Mouse (Mus musculus): ENCODE measurements at regions not wholly inside any gene's neighbourhood (a gene's known extent, or its start where the extent isn't known, plus 50 kb on each side); places are given as distances from the start of the nearest gene placed in this dataset.

DNA sequence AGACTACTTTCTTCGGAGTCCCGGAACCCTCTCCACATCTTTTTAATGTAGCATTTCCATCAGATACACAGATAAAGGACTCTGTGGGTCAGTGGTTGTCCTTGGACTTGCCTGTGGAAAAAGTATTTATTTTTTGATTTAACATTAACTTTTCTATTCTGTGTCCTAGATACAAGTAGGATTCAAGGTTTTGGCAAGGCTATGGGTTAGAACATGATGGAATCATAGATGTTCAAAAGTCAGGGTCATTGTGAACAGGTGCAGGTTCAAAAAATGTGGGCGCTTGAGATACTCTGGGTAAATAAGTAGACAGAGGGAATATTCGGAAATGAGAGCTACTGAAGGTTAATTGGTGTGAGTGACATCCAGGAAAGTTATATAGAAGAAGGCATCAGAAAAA lies 347.7 kb downstream of the Cypt12 start:
- no peak for ATAC-seq (ENCODE audit: low read depth)
- no peak overlapping the region for H3K4me3 ChIP-seq (ENCODE audit: low read depth, low read length)
- 95% methylated on average over 4 of the region's 4 CpGs for WGBS

DNA sequence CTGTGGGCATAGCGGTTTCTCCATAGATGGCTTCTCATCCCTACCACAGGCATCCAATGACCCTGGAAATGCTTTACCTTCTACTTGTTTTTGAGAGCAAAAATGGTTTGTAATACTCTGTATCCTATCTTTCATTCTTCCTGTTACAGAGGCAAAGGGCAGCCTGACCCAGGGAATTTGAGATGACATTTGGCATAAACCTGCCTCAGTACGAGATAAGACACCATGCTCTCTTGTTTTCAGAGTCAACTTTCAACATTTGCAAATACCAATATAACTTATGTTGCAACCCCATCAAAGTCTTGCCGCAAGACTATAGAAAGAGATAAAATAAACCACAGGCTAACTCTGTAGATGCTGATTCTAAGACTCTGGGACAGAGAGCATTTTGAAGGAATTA lies 350.5 kb downstream of the Cypt12 start:
- Histone ChIP-seq H3K9ac (ENCODE audit: low read depth, low read length) (no peak overlapping the region), H3K9me3 (ENCODE audit: control insufficient read depth, low read length) (no peaks in the 10 kb centered on the region), H3K4me3 (ENCODE audit: low read depth, low read length) (no peak overlapping the region), H3K4me2 (ENCODE audit: low read depth, low read length) (no peak overlapping the region), H3K27me3 (replicated peaks; ENCODE audit: control insufficient read depth, insufficient read depth, low read length) (no peaks in the 10 kb centered on the region), H3K36me3 (ENCODE audit: control insufficient read depth, insufficient read depth, low read length) (no peaks in the 10 kb centered on the region), H3K4me1 (ENCODE audit: control insufficient read depth, insufficient read depth, low read length) (no peaks in the 10 kb centered on the region), H3K27ac (replicated peaks; ENCODE audit: low read depth, low read length) (no peak overlapping the region)
- DNase-seq (ENCODE audit: low spot score) = no peak
- ATAC-seq (ENCODE audit: low read depth) = no peak
- 89% methylated on average over 3 of the region's 3 CpGs for WGBS

More for the DNA sequence above, 347.7 kb downstream of the Cypt12 start:
- H3K4me2 ChIP-seq (ENCODE audit: low read depth, low read length) = no peak overlapping the region
- no peaks in the 10 kb centered on the region for H3K27me3 ChIP-seq (replicated peaks; ENCODE audit: control insufficient read depth, insufficient read depth, low read length)
- no peak overlapping the region for H3K27ac ChIP-seq (replicated peaks; ENCODE audit: low read depth, low read length)
- no peak overlapping the region for H3K9ac ChIP-seq (ENCODE audit: low read depth, low read length)
- no peaks in the 10 kb centered on the region for H3K9me3 ChIP-seq (ENCODE audit: control insufficient read depth, low read length)
- no peak for DNase-seq (ENCODE audit: low spot score)
- H3K4me1 ChIP-seq (ENCODE audit: control insufficient read depth, insufficient read depth, low read length) = no peaks in the 10 kb centered on the region
- H3K36me3 ChIP-seq (ENCODE audit: control insufficient read depth, insufficient read depth, low read length) = no peaks in the 10 kb centered on the region

DNA sequence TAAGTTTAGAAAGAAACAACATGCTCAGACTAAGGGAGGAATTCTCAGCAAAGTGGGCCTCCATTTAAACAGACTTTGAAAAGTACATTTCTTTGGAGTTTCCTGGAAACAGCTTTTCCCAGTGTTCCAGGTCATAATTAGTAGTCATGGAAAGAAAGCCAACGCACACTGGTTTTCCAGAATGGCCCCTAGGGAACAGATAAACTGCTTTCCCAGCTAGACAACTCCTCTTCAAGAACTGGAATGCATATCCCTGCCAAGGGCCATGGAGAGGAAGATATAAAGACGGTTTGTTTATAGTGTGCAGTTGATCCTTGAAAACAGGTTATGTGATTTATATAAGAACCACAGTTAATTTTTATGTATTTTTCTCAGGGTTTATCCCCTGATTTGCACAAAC lies 351.3 kb downstream of the Cypt12 start:
- no peak overlapping the region for H3K27ac ChIP-seq (replicated peaks; ENCODE audit: low read depth, low read length)
- no peak for ATAC-seq (ENCODE audit: low read depth)
- H3K4me3 ChIP-seq (ENCODE audit: low read depth, low read length) = no peak overlapping the region
- H3K4me2 ChIP-seq (ENCODE audit: low read depth, low read length) = no peak overlapping the region
- WGBS = 36% methylated on average over 2 of the region's 2 CpGs
- H3K4me1 ChIP-seq (ENCODE audit: control insufficient read depth, insufficient read depth, low read length) = no peaks in the 10 kb centered on the region
- no peaks in the 10 kb centered on the region for H3K27me3 ChIP-seq (replicated peaks; ENCODE audit: control insufficient read depth, insufficient read depth, low read length)
- H3K9ac ChIP-seq (ENCODE audit: low read depth, low read length) = no peak overlapping the region
- no peaks in the 10 kb centered on the region for H3K9me3 ChIP-seq (ENCODE audit: control insufficient read depth, low read length)
- peak; percentile 61 for DNase-seq (ENCODE audit: low spot score)
- H3K36me3 ChIP-seq (ENCODE audit: control insufficient read depth, insufficient read depth, low read length) = no peaks in the 10 kb centered on the region

DNA sequence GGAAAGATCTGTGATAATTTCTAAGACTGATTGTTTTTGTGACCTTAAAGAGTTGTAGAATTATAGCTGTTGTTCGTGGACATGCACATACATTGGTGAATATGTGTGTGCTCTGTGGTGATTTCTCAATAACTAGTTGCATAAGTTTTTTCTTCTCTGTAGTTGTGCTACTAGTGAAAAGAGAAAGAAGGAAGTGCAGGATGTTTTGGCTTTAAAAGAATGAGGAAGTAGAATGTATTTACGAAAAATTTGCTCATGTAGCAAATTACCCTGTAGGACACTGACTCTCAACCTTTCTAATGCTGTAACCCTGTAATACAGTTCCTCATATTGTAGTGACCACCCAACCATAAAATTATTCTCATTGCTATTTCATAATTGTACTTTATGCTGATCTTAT lies 371.2 kb downstream of the Cypt12 start:
- Histone ChIP-seq H3K4me3 (ENCODE audit: low read depth, low read length) (no peak overlapping the region), H3K9ac (ENCODE audit: low read depth, low read length) (no peak overlapping the region), H3K9me3 (ENCODE audit: control insufficient read depth, low read length) (no peaks in the 10 kb centered on the region), H3K4me2 (ENCODE audit: low read depth, low read length) (no peak overlapping the region), H3K27ac (replicated peaks; ENCODE audit: low read depth, low read length) (no peak overlapping the region), H3K27me3 (replicated peaks; ENCODE audit: control insufficient read depth, insufficient read depth, low read length) (no peaks in the 10 kb centered on the region), H3K36me3 (ENCODE audit: control insufficient read depth, insufficient read depth, low read length) (no peaks in the 10 kb centered on the region), H3K4me1 (ENCODE audit: control insufficient read depth, insufficient read depth, low read length) (no peaks in the 10 kb centered on the region)
- 87% methylated on average over 2 of the region's 2 CpGs for WGBS
- DNase-seq (ENCODE audit: low spot score) (no peak), ATAC-seq (ENCODE audit: low read depth) (no peak)

DNA sequence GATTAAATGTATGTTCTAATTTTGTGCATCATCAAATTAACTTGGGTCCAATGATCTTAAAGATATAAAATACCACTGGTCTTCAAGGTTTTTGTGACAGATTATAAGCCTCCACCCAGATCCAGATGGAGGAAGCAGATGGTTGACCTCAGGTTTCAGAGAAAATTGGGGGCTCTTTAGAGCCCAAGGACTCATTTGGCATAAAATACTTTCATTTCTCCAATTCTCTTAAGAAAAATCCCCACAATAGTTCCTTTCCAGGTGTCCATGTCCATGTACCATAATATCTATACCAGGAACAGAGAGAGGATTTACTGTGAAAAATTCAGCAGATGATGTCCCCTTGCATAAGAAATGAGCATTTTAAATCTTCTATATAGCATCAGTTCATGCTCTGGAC lies 385.0 kb downstream of the Cypt12 start:
- Histone ChIP-seq H3K4me3 (ENCODE audit: low read depth, low read length) (no peak overlapping the region), H3K9me3 (ENCODE audit: control insufficient read depth, low read length) (no peaks in the 10 kb centered on the region), H3K27ac (replicated peaks; ENCODE audit: low read depth, low read length) (no peak overlapping the region), H3K4me2 (ENCODE audit: low read depth, low read length) (no peak overlapping the region), H3K27me3 (replicated peaks; ENCODE audit: control insufficient read depth, insufficient read depth, low read length) (no peaks in the 10 kb centered on the region), H3K9ac (ENCODE audit: low read depth, low read length) (no peak overlapping the region), H3K4me1 (ENCODE audit: control insufficient read depth, insufficient read depth, low read length) (no peaks in the 10 kb centered on the region), H3K36me3 (ENCODE audit: control insufficient read depth, insufficient read depth, low read length) (no peaks in the 10 kb centered on the region)
- ATAC-seq (ENCODE audit: low read depth) = no peak
- DNase-seq (ENCODE audit: low spot score) = no peak

DNA sequence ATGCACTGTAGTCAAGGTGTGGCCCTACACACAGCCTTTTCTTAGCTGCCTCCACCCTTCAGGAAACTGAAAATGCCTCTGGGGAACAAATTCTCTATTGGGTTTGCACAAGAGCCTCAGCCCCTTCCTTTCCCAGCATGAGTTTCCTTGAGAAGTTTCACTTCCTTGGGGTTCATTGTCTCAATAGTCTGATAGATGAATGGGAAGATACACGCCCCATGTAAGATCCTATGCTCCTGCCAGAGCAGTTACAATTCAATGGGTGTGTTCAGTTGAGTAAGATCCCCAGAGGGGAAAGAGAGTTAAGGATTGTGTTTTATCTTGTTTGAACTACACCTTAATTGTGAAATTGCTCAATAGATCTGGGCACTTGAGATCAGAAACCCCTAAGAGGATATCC lies 391.0 kb downstream of the Cypt12 start:
- Histone ChIP-seq H3K9me3 (ENCODE audit: control insufficient read depth, low read length) (no peaks in the 10 kb centered on the region), H3K9ac (ENCODE audit: low read depth, low read length) (no peak overlapping the region), H3K36me3 (ENCODE audit: control insufficient read depth, insufficient read depth, low read length) (no peaks in the 10 kb centered on the region), H3K27ac (replicated peaks; ENCODE audit: low read depth, low read length) (no peak overlapping the region), H3K27me3 (replicated peaks; ENCODE audit: control insufficient read depth, insufficient read depth, low read length) (no peaks in the 10 kb centered on the region), H3K4me2 (ENCODE audit: low read depth, low read length) (no peak overlapping the region), H3K4me3 (ENCODE audit: low read depth, low read length) (no peak overlapping the region), H3K4me1 (ENCODE audit: control insufficient read depth, insufficient read depth, low read length) (no peaks in the 10 kb centered on the region)
- peak; percentile 37 for DNase-seq (ENCODE audit: low spot score)
- 0 out of 2 replicates have a peak, but pooled peaks have one; percentile 55 for ATAC-seq (ENCODE audit: low read depth)
- 44% methylated on average over 1 of the region's 1 CpGs for WGBS

DNA sequence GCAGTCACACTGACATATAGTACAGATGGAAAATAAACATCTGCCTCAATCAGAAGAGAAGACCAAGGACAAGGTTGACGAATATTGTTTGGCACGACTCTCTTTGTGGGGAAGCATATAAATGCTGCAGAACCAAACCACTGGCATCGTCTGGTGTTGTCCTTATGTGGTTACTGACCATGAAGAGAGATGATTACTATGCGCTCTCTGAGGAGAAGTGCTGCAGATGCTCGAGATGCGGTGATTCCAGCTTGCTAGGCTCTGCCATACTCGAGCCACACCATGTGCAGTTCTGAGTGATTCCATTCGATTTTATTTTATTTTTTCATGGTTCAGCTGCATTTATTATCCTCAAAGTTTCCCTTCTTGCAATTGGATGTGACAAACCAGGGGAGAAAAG lies 393.5 kb downstream of the Cypt12 start:
- Histone ChIP-seq H3K27me3 (replicated peaks; ENCODE audit: control insufficient read depth, insufficient read depth, low read length) (no peaks in the 10 kb centered on the region), H3K4me3 (ENCODE audit: low read depth, low read length) (no peak overlapping the region), H3K9ac (ENCODE audit: low read depth, low read length) (no peak overlapping the region), H3K4me1 (ENCODE audit: control insufficient read depth, insufficient read depth, low read length) (no peaks in the 10 kb centered on the region), H3K4me2 (ENCODE audit: low read depth, low read length) (no peak overlapping the region), H3K36me3 (ENCODE audit: control insufficient read depth, insufficient read depth, low read length) (no peaks in the 10 kb centered on the region), H3K27ac (replicated peaks; ENCODE audit: low read depth, low read length) (no peak overlapping the region), H3K9me3 (ENCODE audit: control insufficient read depth, low read length) (no peaks in the 10 kb centered on the region)
- DNase-seq (ENCODE audit: low spot score) (peak; percentile 72), ATAC-seq (ENCODE audit: low read depth) (no peak)
- 65% methylated on average over 8 of the region's 8 CpGs for WGBS

DNA sequence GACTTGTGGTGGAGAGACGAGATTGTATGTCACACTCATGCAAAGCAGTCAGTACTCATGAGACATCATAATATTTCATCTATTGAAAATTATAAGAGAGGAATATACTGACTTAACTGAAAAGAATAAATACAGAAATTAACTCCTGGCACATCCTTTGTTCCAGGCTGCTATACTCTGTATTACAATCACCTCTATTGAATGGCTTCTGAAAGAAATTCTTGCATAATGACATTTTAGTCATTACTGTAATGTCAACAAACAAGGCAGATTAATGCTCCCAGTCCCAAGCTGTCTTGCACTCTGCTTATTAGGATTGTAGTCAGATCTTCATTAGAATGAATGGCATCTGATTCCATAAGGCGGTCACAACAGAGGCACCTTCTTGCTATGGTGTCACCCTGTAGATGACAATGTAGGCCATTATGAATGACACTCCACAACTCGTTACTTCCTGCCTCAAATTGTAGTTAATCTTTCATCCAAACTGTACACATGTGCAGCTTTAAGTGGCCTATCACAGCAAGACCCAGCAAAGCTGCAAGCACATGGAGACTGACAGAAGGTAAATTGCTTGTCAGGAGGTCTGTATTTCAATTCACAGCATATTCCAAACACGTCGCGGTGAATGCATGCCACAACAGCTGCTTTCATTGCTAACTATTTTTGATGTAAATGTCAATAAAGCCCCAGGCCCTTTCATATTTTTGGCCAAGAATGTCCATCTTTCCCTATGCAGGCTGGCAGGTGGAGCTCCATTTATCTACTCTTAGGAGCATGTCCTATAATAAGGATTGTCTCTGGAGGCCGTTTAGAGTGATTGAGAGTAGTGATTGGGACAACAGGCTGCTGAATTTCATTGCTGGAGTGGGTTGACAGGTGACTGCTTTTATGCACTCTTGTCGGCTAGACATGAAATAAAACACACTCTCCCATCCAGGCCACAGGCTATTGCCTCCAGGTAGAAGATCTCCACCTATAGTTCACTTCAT lies 430.1 kb downstream of the Cypt12 start:
- Histone ChIP-seq H3K4me1 (ENCODE audit: control insufficient read depth, insufficient read depth, low read length) (no peaks in the 10 kb centered on the region), H3K4me3 (ENCODE audit: low read depth, low read length) (no peak overlapping the region), H3K27me3 (replicated peaks; ENCODE audit: control insufficient read depth, insufficient read depth, low read length) (no peaks in the 10 kb centered on the region), H3K9me3 (ENCODE audit: control insufficient read depth, low read length) (no peaks in the 10 kb centered on the region), H3K9ac (ENCODE audit: low read depth, low read length) (no peak overlapping the region), H3K36me3 (ENCODE audit: control insufficient read depth, insufficient read depth, low read length) (no peaks in the 10 kb centered on the region), H3K27ac (replicated peaks; ENCODE audit: low read depth, low read length) (no peak overlapping the region), H3K4me2 (ENCODE audit: low read depth, low read length) (no peak overlapping the region)
- DNase-seq (ENCODE audit: low spot score) (peak; percentile 7), ATAC-seq (ENCODE audit: low read depth) (no peak)
- 75% methylated on average over 8 of the region's 8 CpGs for WGBS
